Mouse (Mus musculus) megakaryocyte, embryonic 14.5 days (primary cell): ENCODE measurements at regions not wholly inside any gene's neighbourhood (a gene's known extent, or its start where the extent isn't known, plus 50 kb on each side); places are given as distances from the start of the nearest gene placed in this dataset.
"Not testable (repeated sequence)": the region's sequence is repeated elsewhere in the genome, so short reads cannot be mapped to it uniquely, and the experiment has no call there.

Experiments used
- H3K27me3 ChIP-seq: replicated peaks from 2 replicates; pipeline ENCODE3; 2012; ENCODE audit warnings: inconsistent platforms
- H3K36me3 ChIP-seq: replicated peaks from 2 replicates; pipeline ENCODE3; 2012; ENCODE audit warnings: low read length, inconsistent platforms, mixed read lengths
- H3K4me1 ChIP-seq: 2 replicates; pipeline ENCODE4 v1.6.1; 2012; ENCODE audit warnings: inconsistent platforms
- H3K4me3 ChIP-seq: replicated peaks from 2 replicates; pipeline ENCODE3; 2012; ENCODE audit warnings: moderate library complexity, mild to moderate bottlenecking, inconsistent platforms
- H3K9me3 ChIP-seq: 2 replicates; pipeline ENCODE4 v1.6.1; 2012; ENCODE audit warnings: inconsistent platforms
- FLI1 ChIP-seq: IDR thresholded peaks from 2 replicates; pipeline ENCODE4 v1.6.1; 2012; ENCODE audit warnings: low read length, inconsistent platforms, mixed read lengths
- GATA1 ChIP-seq: IDR thresholded peaks from 3 replicates; pipeline ENCODE4 v1.6.1; 2012; ENCODE audit warnings: mixed read lengths, low read length, inconsistent platforms, borderline replicate concordance

GRCm38 (mm10) chr11:52460190-52460780 is 64.1 kb downstream of the 9530068E07Rik start:
- peaks cover 37% of the 10 kb centered on the region for H3K27me3 ChIP-seq
- peaks cover 3% of the 10 kb centered on the region; the same call in 1 of the 2 replicates for H3K4me1 ChIP-seq
- no peaks in the 10 kb centered on the region for H3K36me3 ChIP-seq
- peaks cover 8% of the 10 kb centered on the region for H3K9me3 ChIP-seq
- TF ChIP-seq GATA1 (no peak), FLI1 (no peak)
- H3K4me3 ChIP-seq, result no peak overlapping the region

GRCm38 (mm10) chr11:52471128-52471527 is 74.9 kb downstream of the 9530068E07Rik start:
- H3K4me3 ChIP-seq, H3K4me1 ChIP-seq, H3K9me3 ChIP-seq: not testable (repeated sequence)

GRCm38 (mm10) chr11:52480111-52480510 is 83.9 kb downstream of the 9530068E07Rik start:
- not testable (repeated sequence) for H3K9me3 ChIP-seq, H3K36me3 ChIP-seq, H3K4me1 ChIP-seq, H3K4me3 ChIP-seq, H3K27me3 ChIP-seq

More at GRCm38 (mm10) chr11:52471128-52471527, 74.9 kb downstream of the 9530068E07Rik start:
- not testable (repeated sequence) for H3K27me3 ChIP-seq, H3K36me3 ChIP-seq

GRCm38 (mm10) chr11:52480694-52481093 is 84.5 kb downstream of the 9530068E07Rik start:
- H3K4me1 ChIP-seq, H3K36me3 ChIP-seq, H3K4me3 ChIP-seq, H3K27me3 ChIP-seq, H3K9me3 ChIP-seq: not testable (repeated sequence)

GRCm38 (mm10) chr11:52483534-52483933 is 87.3 kb downstream of the 9530068E07Rik start:
- not testable (repeated sequence) for H3K4me3 ChIP-seq, H3K4me1 ChIP-seq, H3K9me3 ChIP-seq, H3K36me3 ChIP-seq, H3K27me3 ChIP-seq

- H3K4me1 ChIP-seq, H3K4me3 ChIP-seq, H3K36me3 ChIP-seq, H3K27me3 ChIP-seq, H3K9me3 ChIP-seq: not testable (repeated sequence)
These were observed 92.3 kb downstream of the 9530068E07Rik start for GRCm38 (mm10) chr11:52488538-52488937.

GRCm38 (mm10) chr11:52493336-52493735 is 97.1 kb downstream of the 9530068E07Rik start:
- H3K27me3 ChIP-seq, result peaks cover 17% of the 10 kb centered on the region

GRCm38 (mm10) chr11:52496908-52497307 is 100.7 kb downstream of the 9530068E07Rik start:
- peaks cover 28% of the 10 kb centered on the region for H3K9me3 ChIP-seq
- no peak for TF ChIP-seq GATA1
- no peak for TF ChIP-seq FLI1
- no peaks in the 10 kb centered on the region for H3K36me3 ChIP-seq
- H3K4me1 ChIP-seq, result peaks cover 3% of the 10 kb centered on the region; the same call in 1 of the 2 replicates
- peaks cover 19% of the 10 kb centered on the region for H3K27me3 ChIP-seq
- no peak overlapping the region for H3K4me3 ChIP-seq

More at GRCm38 (mm10) chr11:52493336-52493735, 97.1 kb downstream of the 9530068E07Rik start:
- H3K4me1 ChIP-seq, result no peaks in the 10 kb centered on the region
- peaks cover 20% of the 10 kb centered on the region for H3K9me3 ChIP-seq
- no peak for TF ChIP-seq FLI1
- no peak for TF ChIP-seq GATA1
- H3K4me3 ChIP-seq, result no peak overlapping the region
- H3K36me3 ChIP-seq, result no peaks in the 10 kb centered on the region

- peak overlapping the region; percentile 25 for H3K4me3 ChIP-seq
- peaks cover 30% of the 10 kb centered on the region for H3K4me1 ChIP-seq
- H3K36me3 ChIP-seq, result no peaks in the 10 kb centered on the region
- no peak for TF ChIP-seq GATA1
- no peak for TF ChIP-seq FLI1
- H3K9me3 ChIP-seq, result peaks cover 24% of the 10 kb centered on the region
- H3K27me3 ChIP-seq, result peaks cover 10% of the 10 kb centered on the region
These were observed 106.6 kb downstream of the 9530068E07Rik start for GRCm38 (mm10) chr11:52502759-52503365.

GRCm38 (mm10) chr11:52511831-52512297 is 115.6 kb downstream of the 9530068E07Rik start:
- Histone ChIP-seq H3K9me3 (peaks cover 35% of the 10 kb centered on the region), H3K4me3 (no peak overlapping the region), H3K4me1 (peaks cover 31% of the 10 kb centered on the region), H3K27me3 (no peaks in the 10 kb centered on the region), H3K36me3 (no peaks in the 10 kb centered on the region)
- no peak for TF ChIP-seq FLI1
- no peak for TF ChIP-seq GATA1

- no peak for TF ChIP-seq FLI1
- no peak for TF ChIP-seq GATA1
- H3K36me3 ChIP-seq, result no peaks in the 10 kb centered on the region
- peaks cover 17% of the 10 kb centered on the region for H3K9me3 ChIP-seq
- H3K4me3 ChIP-seq, result no peak overlapping the region
- H3K27me3 ChIP-seq, result peaks cover 2% of the 10 kb centered on the region
- H3K4me1 ChIP-seq, result peaks cover 33% of the 10 kb centered on the region
These were observed 121.1 kb downstream of the 9530068E07Rik start for GRCm38 (mm10) chr11:52517330-52517729.
